Mouse (Mus musculus) liver, postnatal 0 days (tissue): ENCODE measurements around the gene Nelfa. TPM values are rescaled to one million over a fixed set of nuclear protein-coding genes. Genes with fewer than 3 reads are reported as not detected.

ENCODE experiments used
- ATAC-seq: fragments of 200-750 bp; cut with Nextera tagmentation; 2 replicates; pipeline ENCODE4 v1.8.0; 2017; ENCODE audit warnings: mild to moderate bottlenecking, moderate library complexity
- DNase-seq: peaks from one replicate; pipeline ENCODE4 v3.0.0-alpha.2; 2016
- H3K27ac ChIP-seq: fragments of 300-500 bp; sonication (generic); 2 replicates; pipeline ENCODE4 v1.5.1; 2014; ENCODE audit warnings: antibody characterized with exemption, moderate library complexity, mild to moderate bottlenecking, low read depth
- H3K27me3 ChIP-seq: fragments of 300-500 bp; sonication (generic); 2 replicates; pipeline ENCODE4 v1.6.1; 2014; ENCODE audit warnings: low read length, control low read depth, mixed read lengths; ENCODE audit not compliant: insufficient read depth
- H3K36me3 ChIP-seq: fragments of 300-500 bp; sonication (generic); replicated peaks from 2 replicates; pipeline ENCODE4 v1.6.1; 2014; ENCODE audit warnings: mild to moderate bottlenecking, control low read depth, low read length, moderate library complexity, mixed read lengths; ENCODE audit not compliant: insufficient read depth
- H3K4me1 ChIP-seq: fragments of 300-500 bp; sonication (generic); 2 replicates; pipeline ENCODE4 v1.6.1; 2014; ENCODE audit warnings: antibody characterized with exemption, mild to moderate bottlenecking, control low read depth; ENCODE audit not compliant: insufficient read depth
- H3K4me2 ChIP-seq: fragments of 300-500 bp; sonication (generic); 2 replicates; pipeline ENCODE4 v1.6.1; 2014; ENCODE audit warnings: low read depth, mild to moderate bottlenecking, low read length, moderate library complexity, mixed read lengths
- H3K4me3 ChIP-seq: fragments of 300-500 bp; sonication (generic); 2 replicates; pipeline ENCODE4 v1.5.1; 2014; ENCODE audit warnings: low read depth, low read length
- H3K9ac ChIP-seq: fragments of 300-500 bp; sonication (generic); replicated peaks from 2 replicates; pipeline ENCODE4 v1.6.1; 2014; ENCODE audit warnings: mild to moderate bottlenecking, moderate library complexity
- H3K9me3 ChIP-seq: fragments of 300-500 bp; sonication (generic); 2 replicates; pipeline ENCODE4 v1.6.1; 2016; ENCODE audit warnings: mild to moderate bottlenecking, control low read depth, low read length, mixed read lengths
- CTCF ChIP-seq: sonication (generic); IDR thresholded peaks from 2 replicates; pipeline ENCODE4 v1.5.1; 2016; ENCODE audit warnings: antibody characterized with exemption, low read depth
- EP300 ChIP-seq: IDR thresholded peaks from 2 replicates; pipeline ENCODE4 v1.6.1; 2016; ENCODE audit warnings: antibody characterized with exemption, low read depth, mild to moderate bottlenecking
- WGBS: fragments of 180-500 bp; shearing (Covaris S2); extraction: QIAGEN DNeasy Blood & Tissue Kit; methylation state at CpG from one replicate; pipeline ENCODE4 v1.1.7; 2014; ENCODE audit not compliant: insufficient replicate concordance; 5-methylcytosine and 5-hydroxymethylcytosine counted together
- polyA plus RNA-seq: library from polyadenylated mRNA; unstranded; fragments of >200 nt; fragmentation: Nextera tagmentation; extraction: Ambion mirVana; gene quantifications from 2 replicates; pipeline ENCODE4 v1.2.1, GENCODE M21; 2015

The Nelfa gene
- polyA plus RNA-seq, 1 experiment from 2014 or later: 13.0 TPM

GRCm38 (mm10) chr5:33895116-33895515 is 41.1 kb downstream of the Nelfa start:
- Histone ChIP-seq H3K4me3 (no peak overlapping the region), H3K36me3 (peaks cover 87% of the 10 kb centered on the region), H3K27me3 (no peaks in the 10 kb centered on the region), H3K9ac (no peak overlapping the region), H3K4me2 (no peak overlapping the region), H3K27ac (no peak overlapping the region), H3K4me1 (no peaks in the 10 kb centered on the region), H3K9me3 (no peaks in the 10 kb centered on the region)
- TF ChIP-seq EP300 (no peak), CTCF (no peak)
- ATAC-seq: no peak
- DNase-seq: no peak
- WGBS: 88% methylated on average over 9 of the region's 9 CpGs

GRCm38 (mm10) chr5:33893406-33893805 is 42.8 kb downstream of the Nelfa start:
- DNase-seq: no peak
- no peaks in the 10 kb centered on the region for H3K27me3 ChIP-seq
- no peak overlapping the region for H3K4me3 ChIP-seq
- no peak overlapping the region for H3K4me2 ChIP-seq
- 90% methylated on average over 6 of the region's 6 CpGs for WGBS
- H3K9me3 ChIP-seq: no peaks in the 10 kb centered on the region
- no peak for TF ChIP-seq EP300
- no peak for TF ChIP-seq CTCF
- no peak overlapping the region for H3K9ac ChIP-seq
- H3K4me1 ChIP-seq: no peaks in the 10 kb centered on the region
- no peak for ATAC-seq
- H3K27ac ChIP-seq: no peak overlapping the region
- H3K36me3 ChIP-seq: peaks cover 85% of the 10 kb centered on the region

GRCm38 (mm10) chr5:33881118-33881517 is 55.1 kb downstream of the Nelfa start:
- H3K4me3 ChIP-seq: no peak overlapping the region
- no peak overlapping the region for H3K4me2 ChIP-seq
- H3K27me3 ChIP-seq: no peaks in the 10 kb centered on the region
- no peak for DNase-seq
- no peak overlapping the region for H3K27ac ChIP-seq
- 94% methylated on average over 4 of the region's 4 CpGs for WGBS
- TF ChIP-seq EP300 (no peak), CTCF (no peak)
- no peaks in the 10 kb centered on the region for H3K9me3 ChIP-seq
- H3K4me1 ChIP-seq: no peaks in the 10 kb centered on the region
- ATAC-seq: no peak
- no peak overlapping the region for H3K9ac ChIP-seq
- peaks cover 78% of the 10 kb centered on the region for H3K36me3 ChIP-seq

- no peak overlapping the region for H3K27ac ChIP-seq
- no peak overlapping the region for H3K9ac ChIP-seq
- WGBS: 100% methylated on average over 1 of the region's 1 CpGs
- TF ChIP-seq CTCF (no peak), EP300 (no peak)
- DNase-seq (no peak), ATAC-seq (no peak)
- peaks cover 66% of the 10 kb centered on the region for H3K36me3 ChIP-seq
- no peaks in the 10 kb centered on the region for H3K9me3 ChIP-seq
- no peak overlapping the region for H3K4me3 ChIP-seq
- H3K4me1 ChIP-seq: no peaks in the 10 kb centered on the region
- no peak overlapping the region for H3K4me2 ChIP-seq
- H3K27me3 ChIP-seq: no peaks in the 10 kb centered on the region
These were observed 60.7 kb downstream of the Nelfa start for GRCm38 (mm10) chr5:33875472-33875871.

GRCm38 (mm10) chr5:33857693-33858092 is 78.5 kb downstream of the Nelfa start:
- H3K27ac ChIP-seq: no peak overlapping the region
- TF ChIP-seq EP300 (no peak), CTCF (no peak)
- no peaks in the 10 kb centered on the region for H3K27me3 ChIP-seq
- no peaks in the 10 kb centered on the region for H3K4me1 ChIP-seq
- H3K4me3 ChIP-seq: no peak overlapping the region
- DNase-seq (no peak), ATAC-seq (no peak)
- no peak overlapping the region for H3K4me2 ChIP-seq
- no peak overlapping the region for H3K9ac ChIP-seq
- no peaks in the 10 kb centered on the region for H3K9me3 ChIP-seq
- peaks cover 67% of the 10 kb centered on the region for H3K36me3 ChIP-seq

- Histone ChIP-seq H3K4me3 (no peak overlapping the region), H3K36me3 (peaks cover 55% of the 10 kb centered on the region), H3K9ac (no peak overlapping the region), H3K27me3 (no peaks in the 10 kb centered on the region), H3K4me1 (no peaks in the 10 kb centered on the region), H3K9me3 (no peaks in the 10 kb centered on the region), H3K27ac (no peak overlapping the region), H3K4me2 (no peak overlapping the region)
- TF ChIP-seq CTCF (peak; percentile 43), EP300 (no peak)
- ATAC-seq: no peak
- WGBS: 80% methylated on average over 2 of the region's 2 CpGs
- no peak for DNase-seq
These were observed 82.2 kb downstream of the Nelfa start for GRCm38 (mm10) chr5:33854019-33854418.

- ATAC-seq (no peak), DNase-seq (no peak)
- no peak overlapping the region for H3K4me3 ChIP-seq
- no peaks in the 10 kb centered on the region for H3K4me1 ChIP-seq
- H3K9me3 ChIP-seq: no peaks in the 10 kb centered on the region
- 100% methylated on average over 1 of the region's 1 CpGs for WGBS
- no peaks in the 10 kb centered on the region for H3K27me3 ChIP-seq
- peaks cover 52% of the 10 kb centered on the region for H3K36me3 ChIP-seq
- no peak overlapping the region for H3K27ac ChIP-seq
- H3K9ac ChIP-seq: no peak overlapping the region
- TF ChIP-seq CTCF (peak; percentile 52), EP300 (no peak)
- H3K4me2 ChIP-seq: no peak overlapping the region
These were observed 83.1 kb downstream of the Nelfa start for GRCm38 (mm10) chr5:33853086-33853485.
